Mouse (Mus musculus) megakaryocyte, embryonic 14.5 days (primary cell): ENCODE measurements around the gene Gmppa. TPM values are rescaled to one million over a fixed set of nuclear protein-coding genes. Genes with fewer than 3 reads are reported as not detected.

Experiments used
- H3K27me3 ChIP-seq: replicated peaks from 2 replicates; pipeline ENCODE3; 2012; ENCODE audit warnings: inconsistent platforms
- H3K36me3 ChIP-seq: replicated peaks from 2 replicates; pipeline ENCODE3; 2012; ENCODE audit warnings: low read length, inconsistent platforms, mixed read lengths
- H3K4me1 ChIP-seq: 2 replicates; pipeline ENCODE4 v1.6.1; 2012; ENCODE audit warnings: inconsistent platforms
- H3K4me3 ChIP-seq: replicated peaks from 2 replicates; pipeline ENCODE3; 2012; ENCODE audit warnings: moderate library complexity, mild to moderate bottlenecking, inconsistent platforms
- H3K9me3 ChIP-seq: 2 replicates; pipeline ENCODE4 v1.6.1; 2012; ENCODE audit warnings: inconsistent platforms
- FLI1 ChIP-seq: IDR thresholded peaks from 2 replicates; pipeline ENCODE4 v1.6.1; 2012; ENCODE audit warnings: low read length, inconsistent platforms, mixed read lengths
- GATA1 ChIP-seq: IDR thresholded peaks from 3 replicates; pipeline ENCODE4 v1.6.1; 2012; ENCODE audit warnings: mixed read lengths, low read length, inconsistent platforms, borderline replicate concordance
- polyA plus RNA-seq: library from polyadenylated mRNA; stranded (reverse); fragments of >175 nt; gene quantifications from 2 replicates; pipeline ENCODE4 v1.2.3, GENCODE M21; 2012; ENCODE audit warnings: low replicate concordance; ENCODE audit not compliant: insufficient read depth

Gmppa gene
- polyA plus RNA-seq, 1 experiment = 234 TPM

GRCm38 (mm10) chr1:75492579-75493170, 56.9 kb downstream of the Gmppa start:
- TF ChIP-seq FLI1 (no peak), GATA1 (no peak)
- H3K36me3 ChIP-seq = peaks cover 7% of the 10 kb centered on the region
- H3K4me3 ChIP-seq = no peak overlapping the region
- peaks cover 86% of the 10 kb centered on the region for H3K27me3 ChIP-seq
- no peaks in the 10 kb centered on the region for H3K9me3 ChIP-seq
- peaks cover 3% of the 10 kb centered on the region; the same call in 1 of the 2 replicates for H3K4me1 ChIP-seq

Other genes with a start within 250 kb of the Gmppa start
- 0.68 and 8.0 TPM in 2 replicates for gene Ankzf1, start 243.8 kb upstream of the Gmppa start, polyA plus RNA-seq
- gene Atg9a, start 243.7 kb upstream of the Gmppa start, polyA plus RNA-seq = 58.1 and 99.4 TPM in 2 replicates
- 0.47 and 1.1 TPM in 2 replicates for gene Glb1l, start 225.1 kb upstream of the Gmppa start, polyA plus RNA-seq
- gene Stk16, start 225.1 kb upstream of the Gmppa start, polyA plus RNA-seq = 195 and 221 TPM in 2 replicates
- gene Tuba4a, start 216.1 kb upstream of the Gmppa start, polyA plus RNA-seq = 283 and 585 TPM in 2 replicates
- gene A630095N17Rik, start 203.8 kb upstream of the Gmppa start, polyA plus RNA-seq = not detected in 2 replicates
- 97.0 and 100 TPM in 2 replicates for gene Dnajb2, start 199.5 kb upstream of the Gmppa start, polyA plus RNA-seq
- 12.4 and 22.6 TPM in 2 replicates for gene Ptprn, start 171.4 kb upstream of the Gmppa start, polyA plus RNA-seq
- gene Resp18, start 157.5 kb upstream of the Gmppa start, polyA plus RNA-seq = 0.26 TPM in 1 of 2 replicates, not detected in the other
- 165 and 178 TPM in 2 replicates for gene Dnpep, start 117.9 kb upstream of the Gmppa start, polyA plus RNA-seq
- gene Des, start 75.6 kb upstream of the Gmppa start, polyA plus RNA-seq = 0.11 TPM in 1 of 2 replicates, not detected in the other
- 48.7 TPM in 1 of 2 replicates, not detected in the other for gene Speg, start 60.6 kb upstream of the Gmppa start, polyA plus RNA-seq
- 0.13 TPM in 1 of 2 replicates, not detected in the other for gene Asic4, start 14.5 kb downstream of the Gmppa start, polyA plus RNA-seq
- 9.2 and 30.3 TPM in 2 replicates for gene Chpf, start 43.4 kb downstream of the Gmppa start, polyA plus RNA-seq
- gene Tmem198, start 43.6 kb downstream of the Gmppa start, polyA plus RNA-seq = 1.7 TPM in 1 of 2 replicates, not detected in the other
- 8.6 and 12.9 TPM in 2 replicates for gene Obsl1, start 70.5 kb downstream of the Gmppa start, polyA plus RNA-seq
- 2.3 and 2.4 TPM in 2 replicates for gene Inha, start 71.1 kb downstream of the Gmppa start, polyA plus RNA-seq
- 35.7 and 52.7 TPM in 2 replicates for gene Stk11ip, start 85.6 kb downstream of the Gmppa start, polyA plus RNA-seq
- gene Slc4a3, start 110.3 kb downstream of the Gmppa start, polyA plus RNA-seq = 1.9 TPM in 1 of 2 replicates, not detected in the other